Mouse (Mus musculus) left cerebral cortex, postnatal 36 days (tissue): ENCODE results near the gene Agtpbp1. TPM values are rescaled to one million over a fixed set of nuclear protein-coding genes. Genes with fewer than 3 reads are reported as not detected.
A peak's percentile ranks its signal among the peaks of the same experiment; 100 is the strongest.

Experiments used
- DNase-seq, 2 experiments: peaks; one replicate each; pipeline ENCODE4 v3.0.0; 2021 to 2022; ENCODE audit warnings: low spot score in 2 of 2, mixed read lengths in 1 of 2
- intact Hi-C: fragments of 180-260 bp; cut with DNase I; formaldehyde crosslinking; loops from one replicate; pipeline ENCODE4 v1.15.1; 2025
- total RNA-seq, 2 experiments: library from RNA; stranded (reverse); gene quantifications; 2 replicates each; pipeline ENCODE4 v1.2.3; 2021

Agtpbp1 gene
- total RNA-seq, 2 experiments from 2014 or later: 340 to 342 TPM

DNA sequence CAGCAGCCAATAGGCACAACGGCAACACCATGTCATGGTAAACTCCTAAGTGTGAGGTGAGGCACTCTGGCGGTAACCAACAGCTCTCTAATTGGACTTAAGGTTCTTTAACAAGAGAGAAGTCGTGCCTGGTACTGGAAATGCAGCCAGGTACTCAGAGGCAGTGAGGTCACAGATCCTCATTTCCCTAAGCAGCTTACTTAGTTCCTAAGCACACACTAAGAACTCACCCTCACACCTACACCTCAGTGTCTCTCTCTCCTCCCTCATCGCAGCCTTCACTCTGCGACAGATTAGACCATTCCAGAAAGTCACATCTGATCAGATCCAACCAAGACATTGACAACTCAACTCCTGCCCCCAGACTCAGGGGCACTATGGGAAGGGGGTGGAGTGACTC is 45.0 kb downstream of the Agtpbp1 start:
- DNase-seq: no peak

DNA sequence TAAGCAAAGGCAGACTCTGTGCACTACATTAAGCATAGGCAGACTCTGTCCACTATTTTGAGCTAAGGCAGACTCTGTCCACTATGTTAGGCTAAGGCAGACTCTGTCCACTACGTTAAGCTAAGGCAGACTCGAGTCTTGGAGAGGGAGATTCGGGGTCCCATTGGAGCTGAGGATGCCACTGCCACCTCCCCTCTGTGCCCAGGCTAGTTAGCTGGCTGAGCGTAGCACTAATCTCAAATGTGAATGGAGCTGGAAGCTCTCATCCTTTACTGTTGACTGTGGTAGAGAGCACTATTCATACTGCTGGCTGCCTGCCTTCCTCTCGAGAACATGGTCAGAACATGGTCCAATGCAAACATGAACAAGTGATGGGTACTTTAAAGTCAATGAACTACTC is 46.4 kb downstream of the Agtpbp1 start:
- intact Hi-C loops: no loop called here
- DNase-seq: no peak

More for the DNA sequence above, 45.0 kb downstream of the Agtpbp1 start:
- intact Hi-C loops: no loop called here

DNA sequence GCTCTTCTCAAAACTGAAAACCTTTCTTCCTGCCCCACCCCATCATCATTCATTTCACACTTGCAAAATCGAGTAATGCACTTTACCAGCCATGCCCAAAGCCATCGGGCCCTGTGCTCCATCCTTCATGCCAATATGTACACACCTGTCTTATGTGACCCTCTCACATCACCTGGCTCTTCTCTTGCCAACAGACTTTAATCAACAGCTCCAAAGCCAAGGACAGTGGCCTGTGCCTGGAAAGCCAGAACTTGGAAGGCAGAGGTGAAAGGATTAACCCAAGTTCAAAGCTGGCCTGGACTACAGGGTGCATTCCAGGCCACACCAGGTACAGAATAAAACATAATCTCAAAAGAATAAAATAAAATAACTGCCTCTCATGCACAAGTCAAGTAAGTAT is 48.4 kb downstream of the Agtpbp1 start:
- no peak for DNase-seq
- intact Hi-C loops: no loop called here

DNA sequence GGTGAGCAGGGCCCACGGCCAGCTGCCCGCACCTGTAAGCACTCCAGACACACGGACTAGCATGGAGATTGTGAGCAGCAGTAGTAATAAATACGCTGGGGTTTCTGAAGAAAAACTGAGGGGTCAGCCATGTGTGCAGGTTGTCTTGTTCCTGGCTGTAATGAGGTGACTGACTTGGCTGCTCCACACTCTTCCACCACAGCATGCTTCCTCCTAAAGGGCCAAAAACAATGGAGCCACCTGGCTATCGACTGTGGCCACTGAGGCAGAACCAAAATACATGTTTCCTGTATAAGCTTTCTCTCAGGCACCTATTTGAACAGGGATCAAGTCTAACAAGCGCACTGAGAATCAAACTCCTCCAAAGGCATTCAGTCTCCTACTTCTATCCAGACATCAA is 49.3 kb downstream of the Agtpbp1 start:
- intact Hi-C loops: no loop called here
- no peak for DNase-seq

DNA sequence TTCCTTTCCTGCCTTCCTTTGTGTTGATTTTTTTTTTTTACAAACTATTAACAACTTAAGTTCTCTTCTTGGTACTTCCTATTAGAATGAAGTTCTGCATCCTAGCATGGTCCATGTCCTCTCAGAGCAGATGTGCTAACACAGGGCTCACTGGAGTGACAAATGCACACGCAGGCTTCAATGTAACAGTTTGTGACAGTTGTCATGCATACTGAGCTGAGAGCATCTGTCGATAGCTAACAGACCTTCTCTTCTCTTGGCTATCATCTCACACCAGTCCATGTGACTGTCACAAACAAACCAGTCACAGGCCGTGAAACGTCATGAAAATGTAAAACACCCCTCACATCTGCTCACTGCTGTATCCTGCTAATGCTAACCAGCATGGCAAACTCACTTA is 50.7 kb downstream of the Agtpbp1 start:
- intact Hi-C loops: no loop called here
- no peak for DNase-seq

DNA sequence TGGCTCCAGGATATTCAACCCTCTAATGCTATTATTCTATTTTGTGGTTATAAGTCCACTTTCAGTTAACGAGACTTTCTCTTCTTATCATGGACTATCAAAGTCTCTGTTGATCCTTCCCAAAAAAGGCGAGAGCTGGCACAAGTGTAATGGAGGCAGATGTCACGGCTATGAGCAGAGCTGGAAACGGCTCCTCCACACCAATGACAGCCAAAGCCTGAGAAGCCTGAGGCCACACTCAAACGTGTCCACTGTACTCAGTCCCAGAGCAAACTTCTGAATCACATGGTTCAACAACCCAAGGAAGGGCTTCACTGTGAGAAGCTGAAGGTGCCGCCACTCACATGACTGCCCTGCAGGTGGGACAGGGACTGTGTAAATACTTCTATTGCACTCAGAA is 51.7 kb downstream of the Agtpbp1 start:
- intact Hi-C loops: no loop called here
- no peak for DNase-seq

DNA sequence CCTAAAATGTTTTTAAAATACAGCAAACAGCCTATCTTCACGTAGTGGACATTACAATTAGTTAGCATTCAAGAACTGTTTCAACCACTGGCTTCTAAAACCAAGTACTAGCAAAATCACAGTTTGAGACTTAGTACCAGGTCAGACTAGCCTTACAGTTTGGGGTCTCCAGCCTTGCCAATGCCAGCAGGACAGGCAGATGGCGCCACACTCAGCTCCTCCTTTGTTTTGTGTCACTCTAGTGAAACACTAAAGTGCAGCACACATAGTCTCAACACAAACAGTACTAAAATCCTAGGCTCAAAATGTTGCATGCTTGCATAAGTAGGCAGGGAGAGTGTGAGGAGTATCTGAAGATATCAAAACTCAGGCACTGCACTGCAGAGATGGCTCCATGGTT is 53.8 kb downstream of the Agtpbp1 start:
- DNase-seq: no peak
- intact Hi-C loops: no loop called here

DNA sequence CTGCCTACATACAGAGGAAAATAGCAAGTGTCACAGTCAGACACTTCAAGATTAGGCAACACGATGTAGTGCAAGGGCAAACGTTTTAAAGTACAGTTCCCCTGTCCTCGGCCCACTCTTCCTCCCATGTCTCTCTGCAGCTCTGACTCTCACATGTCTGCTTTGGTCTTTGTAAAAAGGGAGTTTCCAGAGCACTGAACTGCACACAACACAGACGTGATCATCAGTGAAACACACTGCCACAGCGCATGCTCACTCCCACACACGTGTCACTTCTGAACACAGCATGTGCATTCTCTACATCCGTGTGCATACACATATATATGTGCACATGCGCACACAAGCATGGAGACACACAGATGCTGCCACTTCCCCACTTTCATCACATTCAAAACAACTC is 54.5 kb downstream of the Agtpbp1 start:
- no peak for DNase-seq
- intact Hi-C loops: no loop called here

DNA sequence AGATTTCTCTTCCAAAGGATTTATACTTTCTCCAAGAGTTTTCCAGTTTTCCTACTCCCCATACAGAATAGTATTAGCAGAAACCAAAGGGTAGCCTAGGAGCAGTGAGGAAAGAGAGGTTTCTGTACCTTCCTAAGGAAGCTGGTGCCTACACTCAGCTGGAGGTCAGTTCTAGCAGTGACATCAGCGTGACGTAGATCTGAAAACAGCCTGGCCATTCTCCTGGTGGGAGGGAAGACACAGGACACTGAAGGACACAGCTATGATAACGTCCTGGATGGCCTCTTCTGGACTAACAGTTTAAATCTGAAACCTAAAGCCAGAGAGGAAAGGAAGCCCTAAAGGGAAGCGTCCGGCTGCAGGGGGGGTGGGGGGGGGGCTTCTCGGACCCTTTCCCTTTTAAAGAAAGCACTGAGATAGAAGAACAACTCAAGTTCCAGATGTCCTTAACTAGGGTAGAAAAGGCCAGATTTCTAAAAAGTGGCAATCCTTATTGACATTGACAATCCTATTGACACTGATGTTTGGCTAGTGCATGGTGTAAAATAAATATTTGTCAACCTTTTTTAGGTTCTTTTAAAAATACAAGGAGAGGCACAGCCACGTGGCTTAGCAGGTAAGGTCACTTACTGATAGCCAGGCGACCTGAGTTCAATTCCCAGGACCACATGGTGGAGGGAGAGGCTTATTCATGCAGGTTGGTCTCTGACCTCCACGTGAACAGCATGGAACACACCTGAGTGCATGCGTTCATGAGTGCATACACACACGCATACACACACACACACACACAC is 63.6 kb downstream of the Agtpbp1 start:
- DNase-seq: no peak
- intact Hi-C loops: no loop called here

DNA sequence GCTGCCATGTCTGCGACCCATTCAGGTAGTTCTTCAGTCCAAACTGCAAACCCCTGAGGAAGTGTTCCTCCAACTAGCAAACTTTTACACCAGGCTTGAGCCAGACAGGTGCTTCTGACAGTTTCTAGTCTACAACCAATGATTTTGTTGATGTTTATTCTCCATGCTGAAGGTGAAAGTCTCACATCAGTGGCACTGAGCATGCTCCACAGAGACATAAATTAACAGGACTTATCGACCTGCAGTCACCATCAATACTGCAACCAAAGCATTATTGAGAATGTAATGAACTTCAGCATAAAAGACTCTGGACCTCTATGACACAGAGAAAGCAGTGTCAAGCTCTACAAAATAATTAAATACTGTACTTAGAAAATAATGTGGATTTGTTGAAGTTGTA is 64.2 kb downstream of the Agtpbp1 start:
- intact Hi-C loops: no loop called here
- DNase-seq: no peak

DNA sequence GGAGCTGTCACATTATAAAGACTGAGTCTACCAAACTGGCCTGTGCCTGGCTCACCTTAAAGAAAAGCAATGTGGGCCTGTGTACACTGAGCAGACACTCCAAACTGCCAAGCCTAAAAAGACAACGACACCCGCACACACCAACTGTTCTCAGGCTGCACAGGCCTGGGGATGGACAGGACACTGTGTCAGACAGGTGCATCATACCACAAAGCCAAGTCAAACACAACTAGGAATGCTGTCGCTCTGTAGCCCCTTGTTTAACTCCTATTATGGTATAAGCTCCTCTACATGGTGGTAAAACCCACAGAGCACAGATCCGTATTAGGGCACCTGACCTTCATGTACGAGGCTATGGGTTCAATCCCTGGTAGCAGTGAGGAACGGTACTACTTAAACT is 65.5 kb downstream of the Agtpbp1 start:
- intact Hi-C loops: no loop called here
- no peak for DNase-seq

DNA sequence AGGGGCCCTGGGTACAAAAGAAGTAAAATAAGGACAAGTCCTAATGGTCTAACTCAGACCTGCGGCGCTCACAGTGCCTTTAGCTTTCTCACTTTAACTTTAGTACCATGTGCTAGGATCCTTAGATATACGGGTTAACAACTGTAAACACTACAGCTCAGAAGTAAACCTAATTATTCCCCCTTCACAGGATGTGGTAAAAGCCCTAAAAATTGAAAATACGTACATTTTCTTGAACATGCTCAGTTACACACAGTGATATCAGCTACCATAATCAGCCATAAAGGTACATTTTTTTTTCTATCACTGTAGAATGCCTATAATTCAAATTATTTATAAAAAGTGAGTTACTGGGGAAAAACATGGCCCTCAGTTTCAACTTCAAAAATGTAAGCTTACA is 67.0 kb downstream of the Agtpbp1 start:
- DNase-seq: no peak
- intact Hi-C loops: no loop called here

DNA sequence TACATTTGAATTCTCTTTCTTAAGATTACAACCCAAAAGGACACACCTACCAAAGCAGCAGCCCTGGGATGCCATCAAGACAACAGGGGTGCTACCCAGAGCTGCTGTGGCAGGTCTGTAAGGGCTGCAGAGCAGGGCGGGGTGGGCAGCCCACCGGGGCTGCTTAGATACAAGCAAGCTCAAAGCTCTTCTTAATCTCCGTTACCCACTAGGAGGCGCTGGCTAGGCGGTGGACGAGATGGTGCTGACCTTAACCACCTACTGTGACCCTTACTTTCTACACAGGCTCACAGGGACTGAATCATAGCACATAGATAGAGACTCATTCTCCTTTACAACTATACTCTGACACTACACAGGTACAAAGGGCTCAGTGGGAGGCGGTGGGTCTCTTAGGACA is 70.0 kb downstream of the Agtpbp1 start:
- intact Hi-C loops: no loop called here
- DNase-seq: no peak

DNA sequence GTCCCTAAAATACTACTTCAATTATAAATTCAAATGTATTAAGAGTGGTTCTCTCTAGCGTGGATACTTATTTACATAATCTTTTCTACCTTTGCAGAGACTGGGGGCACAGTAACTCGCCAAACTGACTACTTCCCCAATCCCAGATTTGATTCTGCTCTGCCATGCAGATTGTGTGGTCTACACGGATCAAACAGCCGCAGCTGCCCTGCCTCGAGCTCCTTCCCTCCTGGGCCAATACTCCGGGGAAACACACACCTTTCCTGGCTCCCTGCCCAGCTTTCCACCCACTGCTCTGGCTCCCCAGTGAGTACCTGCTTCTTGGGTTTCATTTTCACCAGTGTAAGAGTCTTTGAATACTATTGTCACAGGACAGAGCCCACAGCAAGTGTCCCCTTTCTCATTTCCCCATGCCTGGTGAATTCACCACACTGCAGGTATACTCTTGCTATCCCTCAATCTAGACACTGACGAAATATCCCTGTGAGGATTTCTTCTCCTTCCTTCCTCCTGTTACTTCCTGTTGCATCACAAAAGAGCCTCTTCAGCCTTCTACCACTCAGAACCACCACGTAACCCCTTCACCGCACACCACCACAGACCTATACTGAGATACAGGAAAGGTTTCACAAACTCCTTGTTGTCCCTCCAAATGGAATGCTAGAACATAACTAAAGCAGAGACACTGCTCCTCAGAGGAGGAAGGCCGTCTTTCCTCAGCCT is 75.2 kb downstream of the Agtpbp1 start:
- no peak for DNase-seq
- intact Hi-C loops: no loop called here

DNA sequence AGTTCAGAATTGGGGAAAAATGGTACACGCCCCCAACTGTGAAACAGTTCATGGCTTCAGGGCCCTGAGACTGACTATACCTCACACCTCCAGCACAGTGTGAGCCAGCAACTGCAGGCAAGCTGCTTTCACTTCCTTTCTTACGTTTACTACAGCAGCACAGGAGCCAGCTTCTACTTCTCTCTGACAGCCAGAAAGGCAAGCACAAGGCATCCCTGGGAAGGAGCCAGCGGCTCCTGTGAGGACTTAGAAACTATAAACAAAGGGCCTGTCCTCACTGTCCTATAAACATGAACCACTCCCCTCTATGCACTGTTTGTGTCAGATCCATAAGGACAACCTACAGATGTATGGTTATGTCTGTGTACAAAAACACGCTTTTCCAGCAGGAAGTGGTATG is 76.4 kb downstream of the Agtpbp1 start:
- no peak for DNase-seq
- intact Hi-C loops: no loop called here

DNA sequence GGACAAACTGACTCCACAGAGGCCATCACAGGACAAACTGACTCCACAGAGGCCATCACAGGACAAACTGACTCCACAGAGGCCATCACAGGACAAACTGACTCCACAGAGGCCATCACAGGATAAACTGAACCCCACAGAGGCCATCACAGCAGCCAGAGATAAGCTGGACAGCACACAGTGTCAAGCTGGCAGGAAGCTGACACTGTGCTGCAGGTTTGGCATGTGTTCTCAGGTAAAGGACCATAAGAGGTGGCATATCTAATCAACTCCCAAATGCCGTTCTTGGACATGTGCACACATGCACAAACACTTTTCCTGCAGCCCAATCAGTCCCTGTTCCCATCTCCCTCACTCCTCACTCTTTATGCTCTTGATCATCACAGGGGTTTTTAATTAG is 78.6 kb downstream of the Agtpbp1 start:
- intact Hi-C loops: no loop called here
- no peak for DNase-seq

DNA sequence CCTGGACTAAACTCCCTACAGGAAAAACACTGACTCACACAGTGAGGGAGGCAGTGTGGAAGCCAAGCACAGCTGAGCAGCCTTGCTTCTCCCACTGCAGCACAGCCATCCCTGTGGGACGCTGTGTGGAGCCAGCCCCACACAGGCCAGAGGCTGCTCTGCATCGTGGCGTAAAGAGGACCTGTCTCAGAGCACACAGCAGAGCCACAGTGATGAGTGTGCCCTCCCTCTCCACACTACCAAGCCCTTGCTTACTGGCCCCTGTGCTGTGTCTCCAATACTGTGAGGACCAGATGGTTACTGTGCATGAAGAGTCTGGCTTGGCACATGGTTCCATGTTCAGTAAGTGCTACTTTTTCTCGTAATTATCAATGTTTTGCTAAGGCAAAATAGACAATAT is 79.2 kb downstream of the Agtpbp1 start:
- DNase-seq: peak in 1 of 2 experiments; percentile 50
- intact Hi-C loops: no loop called here

DNA sequence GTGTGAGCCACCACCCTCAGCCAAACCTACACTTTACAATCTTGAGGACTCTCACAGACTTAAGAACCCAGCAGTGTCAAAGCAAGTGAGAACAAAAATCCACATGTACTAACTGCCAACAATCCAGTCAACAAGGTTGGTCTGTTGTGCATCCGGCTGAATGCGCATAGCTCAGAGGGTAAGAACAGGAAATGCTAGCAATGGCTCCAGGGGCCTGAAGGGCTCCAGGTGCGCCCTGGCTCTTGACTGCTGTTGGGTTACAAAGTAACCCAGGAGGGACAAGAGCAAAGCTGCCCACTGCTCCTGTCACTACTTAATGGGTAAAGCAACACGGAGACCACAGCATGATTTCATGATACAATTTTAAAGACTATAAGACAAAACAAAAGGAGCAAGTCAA is 81.4 kb downstream of the Agtpbp1 start:
- intact Hi-C loops: no loop called here
- no peak for DNase-seq

DNA sequence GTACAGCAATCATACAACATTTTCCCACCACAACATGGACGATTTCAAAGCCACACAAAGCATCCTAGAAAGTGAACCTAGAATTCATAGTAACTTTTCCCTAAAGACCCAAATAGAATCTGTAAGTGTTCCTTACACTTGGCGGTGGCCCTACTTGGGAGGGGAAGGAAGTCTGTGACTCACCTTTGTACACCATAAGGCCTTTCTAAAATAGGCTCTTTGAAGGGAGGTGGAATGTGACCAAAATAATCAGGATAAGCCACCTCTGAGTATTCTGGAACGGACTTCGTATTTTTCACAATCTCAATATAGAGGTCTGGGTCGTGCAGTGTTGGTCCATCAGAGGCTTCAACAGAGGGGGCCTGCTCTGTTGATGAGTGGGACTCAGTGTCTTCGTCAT is 85.2 kb downstream of the Agtpbp1 start:
- DNase-seq: no peak
- intact Hi-C loops: no loop called here

DNA sequence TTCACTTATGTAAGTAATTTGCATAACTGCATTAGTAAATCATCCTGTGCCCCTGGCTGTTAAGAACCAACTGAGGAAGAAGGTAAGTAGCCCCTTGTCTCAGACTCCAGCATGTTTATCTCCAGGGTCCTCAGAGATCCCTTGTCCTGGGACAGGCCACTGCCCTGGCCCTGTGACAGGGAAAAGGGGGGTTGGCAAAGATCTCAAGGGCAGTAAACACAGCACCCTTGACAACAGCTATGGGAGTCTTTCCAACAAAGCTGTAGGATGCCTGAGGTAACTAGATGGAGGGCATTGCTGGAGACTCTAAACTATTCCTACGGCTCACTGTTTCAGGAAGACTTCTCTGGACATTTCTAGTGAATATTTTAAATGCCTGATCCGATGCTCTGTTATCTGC is 85.7 kb downstream of the Agtpbp1 start:
- intact Hi-C loops: no loop called here
- no peak for DNase-seq

DNA sequence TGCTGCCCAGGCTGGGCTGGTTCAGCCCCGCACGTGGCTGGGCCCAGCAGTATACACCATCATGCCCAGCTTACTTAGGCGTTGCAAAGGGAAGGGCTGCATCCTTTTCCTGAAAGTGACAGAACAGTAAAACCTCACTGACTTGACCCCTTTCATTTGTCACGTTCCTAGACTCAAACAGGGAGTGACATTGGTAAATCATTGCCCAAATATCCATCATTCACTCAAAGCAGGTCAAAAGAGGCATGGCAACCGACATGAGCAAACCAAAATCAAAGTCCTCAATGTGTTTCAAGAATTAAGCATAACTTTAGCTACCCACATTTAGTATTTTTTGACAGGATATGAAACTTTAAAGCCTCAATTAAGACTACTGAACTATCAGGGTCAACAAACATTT is 86.8 kb downstream of the Agtpbp1 start:
- DNase-seq: no peak
- intact Hi-C loops: no loop called here
